Mouse (Mus musculus): ENCODE data around the gene Isca2.

The Isca2 gene

DNA sequence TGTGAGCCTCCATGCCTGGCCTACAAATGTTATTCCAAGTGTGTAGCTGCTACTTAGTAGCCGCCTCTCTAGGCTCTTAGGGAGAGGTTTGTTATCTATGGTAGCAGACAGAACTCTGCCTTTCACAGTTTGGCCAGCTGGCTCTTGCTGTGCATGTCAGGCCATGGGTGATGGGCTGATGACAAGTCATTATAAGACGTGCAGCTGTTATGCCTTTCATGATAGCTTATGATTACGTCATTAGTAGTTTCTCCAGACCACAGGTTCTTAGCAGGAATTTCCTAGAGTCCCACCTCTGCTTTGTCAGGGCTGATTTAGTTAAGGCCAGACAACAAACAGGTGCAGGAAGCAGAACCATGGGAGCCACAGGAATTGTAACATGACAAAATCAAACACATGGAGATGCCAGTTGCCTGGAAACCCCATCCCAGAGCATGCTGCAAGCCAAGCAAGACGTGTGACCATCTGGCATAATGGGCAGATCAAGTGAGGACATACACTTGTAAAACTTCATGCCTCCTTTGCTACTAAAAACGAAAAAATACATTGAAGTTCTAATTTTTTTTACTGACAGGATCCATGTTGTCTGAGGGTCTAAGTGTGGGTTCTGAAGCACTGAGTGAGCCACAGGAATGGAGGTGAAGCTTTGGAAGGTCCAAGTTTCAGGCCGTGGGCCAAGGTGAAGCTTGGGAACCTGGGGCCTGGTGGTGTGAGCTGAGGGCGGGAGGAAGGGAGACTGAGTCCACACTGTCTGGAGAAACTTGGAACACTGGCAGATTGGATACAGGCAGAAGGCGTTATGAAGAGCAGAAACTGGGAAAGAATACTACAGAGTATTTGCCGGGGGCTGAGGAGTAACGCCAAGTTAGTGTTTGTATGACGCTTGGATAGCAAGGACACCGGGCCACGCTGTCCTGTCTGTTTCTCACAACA is 46.5 kb downstream of the Isca2 start:
- no peak for DNase-seq

DNA sequence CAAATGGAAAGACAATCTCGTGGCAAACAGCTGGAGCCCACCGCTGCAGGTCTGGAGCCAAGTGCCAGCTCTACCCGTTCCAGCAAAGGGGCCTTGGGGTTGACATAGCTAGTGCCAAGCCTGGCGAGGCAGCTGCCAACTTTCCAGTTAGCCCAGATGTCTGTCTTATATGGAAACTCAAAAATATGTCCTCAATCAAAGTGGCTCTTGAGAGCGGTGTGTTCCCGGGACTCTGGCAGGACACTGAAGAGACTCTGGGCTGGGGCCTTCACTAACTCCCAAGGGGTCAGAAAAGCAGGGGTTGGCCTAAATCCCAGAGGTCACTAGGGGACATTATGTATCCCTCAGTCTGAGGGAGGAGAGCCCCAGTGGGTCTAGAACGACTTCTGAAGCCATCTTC is 50.5 kb downstream of the Isca2 start:
- no peak for DNase-seq

DNA sequence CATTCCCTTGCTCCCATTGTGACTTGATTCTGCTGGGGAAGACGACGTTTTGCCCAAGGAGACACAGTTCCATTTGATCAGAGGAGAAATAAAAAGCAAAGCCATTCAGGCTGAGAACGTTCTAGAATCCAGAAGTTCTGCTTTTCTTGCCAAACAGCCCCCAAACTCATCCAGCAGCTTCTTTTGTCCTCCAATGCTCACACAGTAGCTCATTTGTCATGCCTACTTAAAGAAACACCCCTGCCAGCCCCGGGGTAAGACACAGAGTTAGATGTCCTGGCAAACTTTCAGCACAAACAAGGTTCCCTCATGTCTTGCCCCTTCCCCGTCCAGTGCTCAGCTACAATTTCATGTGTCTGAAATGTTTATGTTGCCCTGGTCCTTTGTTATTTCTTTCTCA is 51.2 kb downstream of the Isca2 start:
- DNase-seq: no peak

Data from thymus, postnatal 4 days (tissue).